Mouse (Mus musculus): ENCODE measurements around the gene Fastk.

DNA sequence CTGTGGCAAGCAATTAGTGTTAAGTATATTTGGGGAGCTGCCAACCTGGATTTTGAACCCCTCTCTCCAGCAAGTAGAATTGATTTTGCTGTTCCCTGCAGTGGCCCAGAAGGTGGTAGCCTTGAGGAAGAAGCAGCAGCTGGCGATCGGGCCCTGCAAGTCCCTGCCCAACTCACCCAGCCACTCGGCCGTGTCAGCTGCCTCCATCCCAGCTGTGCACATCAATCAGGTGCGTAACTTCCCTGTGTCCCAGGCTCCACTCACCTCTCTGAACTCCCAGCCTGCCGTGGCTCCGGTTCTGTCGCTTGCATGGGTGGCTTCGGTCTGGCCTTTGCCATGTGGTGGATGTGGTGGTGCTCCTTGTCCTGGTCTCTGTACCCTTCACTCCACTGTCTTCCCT, 32.8 kb upstream of the Fastk start:
- TF ChIP-seq CTCF (IDR thresholded peaks at IDR 0.05; ENCODE audit: low read depth, low read length) (no peak), POLR2A (IDR thresholded peaks at IDR 0.05; ENCODE audit: borderline replicate concordance, low read depth, low read length) (no peak)

Measured in bone marrow macrophage, adult 2 months (primary cell).